Mouse (Mus musculus) thymus, adult 2 months (tissue): Measurements from ENCODE around the gene Dach1.

Source experiments
- CTCF ChIP-seq: fragments of 200-500 bp; IDR thresholded peaks from 2 replicates; pipeline ENCODE4 v1.5.1; 2012; ENCODE audit warnings: mild to moderate bottlenecking, control low read depth, low read length, moderate library complexity, borderline replicate concordance; ENCODE audit not compliant: control insufficient read depth, poor library complexity, insufficient read depth; ENCODE audit errors: extremely low read depth
- POLR2A ChIP-seq: fragments of 200-500 bp; IDR thresholded peaks from 2 replicates; pipeline ENCODE4 v1.6.1; 2012; ENCODE audit warnings: mild to moderate bottlenecking, low read length, control low read depth, moderate library complexity; ENCODE audit not compliant: control insufficient read depth, poor library complexity, insufficient read depth; ENCODE audit errors: extremely low read depth

GRCm38 (mm10) chr14:98116627-98117026 lies 52.9 kb downstream of the Dach1 start:
- TF ChIP-seq CTCF: no peak
- TF ChIP-seq POLR2A: no peak
